Mouse (Mus musculus): ENCODE measurements around the gene Mc1r. TPM values are rescaled to one million over a fixed set of nuclear protein-coding genes. Genes with fewer than 3 reads are reported as not detected.
A peak's percentile ranks its signal among the peaks of the same experiment; 100 is the strongest.
"Not testable (repeated sequence)": the region's sequence is repeated elsewhere in the genome, so short reads cannot be mapped to it uniquely, and the experiment has no call there.

Mc1r gene
- polyA plus RNA-seq, 1 experiment from 2014 or later = not detected

DNA sequence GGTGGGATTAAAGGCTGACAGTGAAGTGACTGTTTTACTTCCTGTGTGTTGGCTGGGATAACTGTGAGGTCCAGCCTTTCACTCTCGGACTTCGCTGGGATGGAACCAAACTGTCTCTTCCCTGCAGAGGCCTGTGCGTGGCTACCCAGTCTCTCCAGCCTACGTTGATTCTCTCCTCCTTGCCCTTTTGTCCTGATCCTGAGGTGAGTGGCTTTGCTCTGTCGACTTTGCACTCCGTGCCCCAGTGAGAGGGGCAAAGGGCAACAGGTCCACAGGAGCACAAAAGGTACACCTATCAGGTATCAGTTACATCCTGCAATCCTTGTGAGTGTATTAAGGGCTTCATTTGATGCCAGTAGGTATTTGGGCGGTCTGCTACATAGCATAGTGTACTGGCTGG is 16.5 kb downstream of the Mc1r start, which contains the start of gene Def8:
Gene Def8, plus strand, starts transcription at position 87 of the 400 bp plus-strand sequence.
- Histone ChIP-seq H3K9ac (no peak within 1 kb of the TSS), H3K4me2 (peak within 1 kb of the TSS; percentile 51), H3K27ac (no peak within 1 kb of the TSS), H3K9me3 (replicated peaks) (peaks cover 22% of the 10 kb centered on the region), H3K27me3 (no peaks in the 10 kb centered on the region), H3K36me3 (peaks cover 4% of the 10 kb centered on the region; the same call in 1 of the 2 replicates), H3K4me1 (replicated peaks) (peaks cover 13% of the 10 kb centered on the region), H3K4me3 (replicated peaks) (peak within 1 kb of the TSS; percentile 21)
- no peak for ATAC-seq (ENCODE audit: low read depth)
- no peak for DNase-seq
- 66% methylated on average over 7 of the region's 7 CpGs for WGBS (ENCODE audit: insufficient replicate concordance)

- peaks cover 7% of the 10 kb centered on the region for H3K4me1 ChIP-seq (replicated peaks)
- H3K27ac ChIP-seq = no peak overlapping the region
- H3K4me3 ChIP-seq (replicated peaks) = no peak overlapping the region
- DNase-seq = no peak
- H3K9ac ChIP-seq = no peak overlapping the region
- no peaks in the 10 kb centered on the region for H3K27me3 ChIP-seq
- no peak overlapping the region for H3K4me2 ChIP-seq
- WGBS (ENCODE audit: insufficient replicate concordance) = 86% methylated on average over 27 of the region's 27 CpGs
- H3K36me3 ChIP-seq = peaks cover 8% of the 10 kb centered on the region; the same call in 1 of the 2 replicates
- peaks cover 50% of the 10 kb centered on the region for H3K9me3 ChIP-seq (replicated peaks)
- ATAC-seq (ENCODE audit: low read depth) = no peak
These were observed 19.9 kb downstream of the Mc1r start for GRCm38 (mm10) chr8:123426511-123427509.

GRCm38 (mm10) chr8:123427639-123428275 is 20.9 kb downstream of the Mc1r start:
- Histone ChIP-seq H3K36me3 (peaks cover 8% of the 10 kb centered on the region; the same call in 1 of the 2 replicates), H3K4me1 (replicated peaks) (peaks cover 1% of the 10 kb centered on the region; the same call in 1 of the 2 replicates), H3K9me3 (replicated peaks) (peaks cover 59% of the 10 kb centered on the region), H3K27me3 (no peaks in the 10 kb centered on the region), H3K4me2 (no peak overlapping the region), H3K9ac (no peak overlapping the region), H3K4me3 (replicated peaks) (no peak overlapping the region), H3K27ac (no peak overlapping the region)
- ATAC-seq (ENCODE audit: low read depth) = no peak
- WGBS (ENCODE audit: insufficient replicate concordance) = 86% methylated on average over 24 of the region's 24 CpGs
- DNase-seq = no peak

- Histone ChIP-seq H3K36me3 (peaks cover 8% of the 10 kb centered on the region; the same call in 1 of the 2 replicates), H3K27me3 (no peaks in the 10 kb centered on the region), H3K4me3 (replicated peaks) (no peak overlapping the region), H3K4me1 (replicated peaks) (no peaks in the 10 kb centered on the region), H3K27ac (no peak overlapping the region), H3K4me2 (no peak overlapping the region), H3K9ac (no peak overlapping the region), H3K9me3 (replicated peaks) (peaks cover 65% of the 10 kb centered on the region)
- DNase-seq (no peak), ATAC-seq (ENCODE audit: low read depth) (no peak)
- 91% methylated on average over 29 of the region's 29 CpGs for WGBS (ENCODE audit: insufficient replicate concordance)
These were observed 21.5 kb downstream of the Mc1r start for GRCm38 (mm10) chr8:123428343-123428893.

DNA sequence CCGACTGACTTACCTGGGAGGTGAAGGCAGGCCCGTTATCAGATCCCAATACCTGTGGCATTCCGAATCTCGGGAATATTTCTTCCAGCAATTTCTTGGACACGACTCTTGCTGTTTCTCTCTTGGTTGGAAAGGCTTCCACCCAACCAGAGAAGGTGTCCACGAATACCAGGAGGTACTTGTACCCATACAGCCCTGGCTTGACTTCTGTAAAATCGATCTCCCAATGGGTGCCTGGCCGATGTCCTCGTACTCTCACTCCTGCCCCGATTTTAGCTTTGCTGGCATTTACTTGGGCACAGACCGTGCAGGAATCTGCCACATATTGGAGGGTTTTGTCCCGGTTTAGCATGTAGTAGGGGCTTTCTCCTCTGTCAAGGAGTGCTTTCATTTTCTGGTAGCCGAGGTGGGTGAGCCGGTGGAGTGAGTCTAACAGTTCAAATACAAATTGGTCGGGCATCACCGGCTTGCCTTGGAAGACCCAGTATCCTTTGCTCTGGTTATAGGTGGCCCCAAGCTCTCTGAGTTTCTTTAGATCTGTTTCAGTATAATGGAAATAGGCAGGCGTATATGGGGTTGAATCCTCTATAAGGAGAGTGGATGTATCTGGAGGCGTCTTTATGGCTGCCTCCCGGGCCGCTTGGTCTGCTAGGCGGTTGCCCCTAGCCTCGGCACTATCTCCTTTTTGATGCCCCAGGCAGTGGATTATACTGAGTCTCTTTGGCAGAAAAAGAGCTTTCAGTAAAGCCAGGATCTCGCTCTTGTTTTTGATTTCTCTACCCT is 22.2 kb downstream of the Mc1r start:
- H3K4me2 ChIP-seq = no peak overlapping the region
- WGBS (ENCODE audit: insufficient replicate concordance) = 84% methylated on average over 23 of the region's 23 CpGs
- H3K9ac ChIP-seq = no peak overlapping the region

DNA sequence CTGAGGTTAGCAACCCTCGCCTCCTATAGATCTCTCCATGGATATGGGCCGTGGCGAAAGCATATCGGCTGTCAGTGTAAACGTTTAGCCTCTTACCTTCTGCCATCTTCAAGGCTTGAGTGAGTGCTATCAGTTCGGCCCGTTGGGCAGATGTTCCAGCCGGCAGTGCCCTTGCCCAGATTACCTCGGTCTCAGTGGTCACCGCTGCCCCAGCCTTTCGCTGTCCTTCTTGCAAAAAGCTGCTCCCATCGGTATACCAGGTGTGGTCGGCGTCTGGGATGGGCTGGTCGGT is 22.8 kb downstream of the Mc1r start:
- not testable (repeated sequence) for H3K4me2 ChIP-seq; DNase-seq; H3K4me3 ChIP-seq (replicated peaks); H3K27me3 ChIP-seq; H3K9ac ChIP-seq; H3K36me3 ChIP-seq; ATAC-seq (ENCODE audit: low read depth); H3K27ac ChIP-seq; H3K4me1 ChIP-seq (replicated peaks)
- H3K9me3 ChIP-seq (replicated peaks) = peaks cover 68% of the 10 kb centered on the region
- WGBS (ENCODE audit: insufficient replicate concordance) = 86% methylated on average over 15 of the region's 15 CpGs

More for the DNA sequence above, 22.2 kb downstream of the Mc1r start:
- H3K27me3 ChIP-seq = no peaks in the 10 kb centered on the region
- ATAC-seq (ENCODE audit: low read depth) (no peak), DNase-seq (no peak)
- H3K27ac ChIP-seq = no peak overlapping the region
- H3K4me3 ChIP-seq (replicated peaks) = no peak overlapping the region
- peaks cover 8% of the 10 kb centered on the region; the same call in 1 of the 2 replicates for H3K36me3 ChIP-seq
- H3K4me1 ChIP-seq (replicated peaks) = no peaks in the 10 kb centered on the region
- H3K9me3 ChIP-seq (replicated peaks) = peaks cover 68% of the 10 kb centered on the region

GRCm38 (mm10) chr8:123430936-123431335 is 24.0 kb downstream of the Mc1r start:
- not testable (repeated sequence) for H3K27me3 ChIP-seq; DNase-seq; H3K4me1 ChIP-seq (replicated peaks); ATAC-seq (ENCODE audit: low read depth); H3K4me3 ChIP-seq (replicated peaks); H3K27ac ChIP-seq; H3K9ac ChIP-seq; H3K36me3 ChIP-seq; H3K4me2 ChIP-seq
- 72% methylated on average over 8 of the region's 8 CpGs for whole genome bisulfite sequencing (ENCODE audit: insufficient replicate concordance)
- peaks cover 68% of the 10 kb centered on the region for H3K9me3 ChIP-seq (replicated peaks)

DNA sequence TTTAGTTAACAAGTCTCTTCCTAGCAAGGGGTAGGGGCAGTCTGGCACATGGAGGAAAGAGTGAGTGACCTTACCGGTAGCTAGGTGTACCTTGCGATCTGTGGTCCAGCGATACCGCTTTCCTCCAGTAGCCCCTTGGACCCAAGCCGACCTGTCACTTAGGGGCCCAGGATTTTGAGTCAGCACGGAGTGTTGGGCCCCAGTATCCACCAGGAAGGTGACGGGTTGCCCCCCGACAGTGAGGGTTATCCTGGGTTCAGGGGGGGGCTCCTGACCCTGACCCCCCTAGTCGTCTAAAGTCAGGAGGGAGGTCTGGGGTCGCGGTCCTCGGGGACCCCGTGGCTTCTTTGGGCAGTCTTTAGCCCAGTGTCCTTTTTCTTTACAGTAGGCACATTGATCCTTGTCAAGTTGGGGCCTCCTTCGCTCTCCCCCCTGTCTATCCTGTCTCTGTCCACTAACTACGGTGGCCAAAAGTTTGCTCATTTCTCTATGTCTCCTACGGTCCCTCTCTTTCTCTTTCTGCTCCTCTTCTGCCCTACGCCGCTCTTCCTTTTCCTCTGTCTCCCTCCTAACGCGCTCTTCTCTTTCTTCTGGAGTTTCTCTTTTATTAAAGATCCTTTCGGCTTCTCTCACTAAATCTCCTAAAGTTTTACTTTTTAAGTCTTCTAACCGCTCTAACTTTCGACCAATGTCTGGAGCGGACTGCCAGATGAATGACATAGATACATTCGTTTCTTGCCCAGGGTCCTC is 24.9 kb downstream of the Mc1r start:
- Histone ChIP-seq H3K4me2 (no peak overlapping the region), H3K27me3 (no peaks in the 10 kb centered on the region), H3K9me3 (replicated peaks) (peaks cover 62% of the 10 kb centered on the region), H3K4me3 (replicated peaks) (no peak overlapping the region), H3K27ac (no peak overlapping the region), H3K36me3 (peaks cover 8% of the 10 kb centered on the region; the same call in 1 of the 2 replicates), H3K9ac (no peak overlapping the region), H3K4me1 (replicated peaks) (no peaks in the 10 kb centered on the region)
- 85% methylated on average over 25 of the region's 25 CpGs for WGBS (ENCODE audit: insufficient replicate concordance)
- no peak for DNase-seq
- no peak for ATAC-seq (ENCODE audit: low read depth)

- H3K4me2 ChIP-seq = no peak overlapping the region
- H3K4me3 ChIP-seq (replicated peaks) = no peak overlapping the region
- H3K36me3 ChIP-seq = peaks cover 8% of the 10 kb centered on the region; the same call in 1 of the 2 replicates
- WGBS (ENCODE audit: insufficient replicate concordance) = 86% methylated on average over 16 of the region's 16 CpGs
- no peak overlapping the region for H3K27ac ChIP-seq
- no peaks in the 10 kb centered on the region for H3K4me1 ChIP-seq (replicated peaks)
- H3K27me3 ChIP-seq = no peaks in the 10 kb centered on the region
- peaks cover 56% of the 10 kb centered on the region for H3K9me3 ChIP-seq (replicated peaks)
- H3K9ac ChIP-seq = no peak overlapping the region
- no peak for DNase-seq
- ATAC-seq (ENCODE audit: low read depth) = no peak
These were observed 25.5 kb downstream of the Mc1r start for GRCm38 (mm10) chr8:123432381-123432780.

- not testable (repeated sequence) for H3K4me2 ChIP-seq; DNase-seq; H3K27ac ChIP-seq; H3K4me3 ChIP-seq (replicated peaks); H3K4me1 ChIP-seq (replicated peaks); H3K36me3 ChIP-seq; H3K27me3 ChIP-seq; H3K9ac ChIP-seq; ATAC-seq (ENCODE audit: low read depth)
- peaks cover 46% of the 10 kb centered on the region for H3K9me3 ChIP-seq (replicated peaks)
- WGBS (ENCODE audit: insufficient replicate concordance) = 92% methylated on average over 47 of the region's 47 CpGs
These were observed 26.5 kb downstream of the Mc1r start for GRCm38 (mm10) chr8:123433241-123433974.

Measured in liver, embryonic 13.5 days (tissue).